Mouse (Mus musculus) embryo, embryonic 11 days (tissue): Measurements from ENCODE around the gene Tfrc.

Experiments
- DNase-seq: peaks from one replicate; pipeline ENCODE4 v3.0.0-alpha.2; 2015

Tfrc gene

DNA sequence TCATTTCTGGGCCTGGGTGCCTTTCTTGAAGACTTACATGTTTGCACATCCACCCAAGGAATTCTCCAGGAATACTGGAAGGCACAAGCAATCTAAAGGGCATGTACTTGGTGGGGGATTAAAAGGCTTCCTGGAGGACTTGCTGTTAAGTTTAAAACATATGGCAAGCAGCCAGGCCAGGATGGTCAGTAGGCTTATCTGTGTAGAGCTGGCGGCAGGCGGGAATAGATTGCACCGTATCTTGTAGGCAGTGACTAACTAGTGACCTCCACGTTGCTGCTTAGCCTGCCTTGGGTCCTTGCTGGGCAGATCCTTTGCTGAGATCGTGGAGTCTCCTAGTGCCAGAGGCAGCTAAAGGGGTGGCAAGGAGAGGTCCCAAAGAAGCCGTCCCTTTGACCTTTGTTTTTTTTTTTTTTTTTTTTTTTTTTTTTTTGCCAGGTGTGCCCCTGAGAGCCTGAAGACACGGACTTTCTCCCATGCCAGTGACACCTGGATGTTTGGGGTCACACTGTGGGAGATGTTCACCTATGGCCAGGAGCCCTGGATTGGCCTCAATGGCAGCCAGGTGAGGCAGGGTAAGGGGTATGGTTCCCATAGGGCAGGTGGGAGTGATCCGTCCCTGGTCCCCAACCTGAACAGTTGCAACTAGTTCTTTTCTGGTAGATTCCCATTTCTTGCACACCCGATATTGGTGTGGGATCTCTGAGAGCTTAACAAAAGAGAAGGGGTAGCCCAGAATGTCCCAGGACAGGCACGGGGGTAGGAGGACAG is 61.8 kb downstream of the Tfrc start:
- DNase-seq: no peak

DNA sequence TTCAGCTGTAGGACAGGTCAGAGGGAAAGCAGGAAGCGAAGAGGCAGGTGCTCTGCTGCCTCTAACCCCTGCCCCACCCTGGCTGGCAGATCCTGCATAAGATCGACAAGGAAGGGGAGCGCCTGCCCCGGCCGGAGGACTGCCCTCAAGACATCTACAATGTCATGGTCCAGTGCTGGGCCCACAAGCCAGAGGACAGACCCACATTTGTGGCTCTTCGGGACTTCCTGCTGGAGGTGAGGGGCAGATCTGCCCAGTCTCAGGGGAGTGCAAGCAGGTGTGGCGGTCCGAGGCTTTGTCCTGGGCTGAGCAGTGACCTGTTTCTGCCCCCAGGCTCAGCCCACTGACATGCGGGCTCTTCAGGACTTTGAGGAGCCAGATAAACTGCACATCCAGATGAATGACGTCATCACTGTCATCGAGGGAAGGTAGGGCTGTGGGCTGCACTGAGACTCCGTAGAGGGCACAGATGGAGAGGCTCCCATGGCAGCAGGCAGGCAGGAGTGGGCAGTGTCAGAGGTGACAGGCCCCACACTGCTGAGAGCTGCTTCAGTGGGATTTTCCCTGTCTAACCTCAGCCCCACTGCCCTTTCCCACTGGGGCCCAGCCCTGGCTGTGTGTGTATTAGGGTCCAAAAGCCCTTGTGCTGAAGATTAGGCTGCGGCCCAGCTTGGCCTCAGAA is 62.6 kb downstream of the Tfrc start:
- no peak for DNase-seq

DNA sequence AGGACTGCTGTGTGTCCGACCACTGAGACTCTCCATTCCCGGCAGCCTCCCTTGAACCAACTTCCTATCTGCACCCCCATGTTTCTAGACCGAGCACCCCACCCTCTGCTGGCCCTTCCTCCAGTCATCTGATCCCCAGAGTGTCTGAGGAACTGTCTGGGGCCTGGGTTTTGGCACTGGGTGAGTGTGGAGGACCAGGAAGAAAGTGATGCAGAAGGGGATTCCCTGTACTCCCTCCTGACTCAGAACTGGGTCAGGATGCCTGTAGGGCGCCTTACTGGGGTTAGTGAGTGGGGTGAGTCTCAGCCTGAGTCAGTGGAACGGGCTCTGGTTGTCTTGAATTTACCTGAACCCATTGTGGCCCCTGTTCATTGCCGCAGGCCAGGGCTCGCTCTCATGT is 63.5 kb downstream of the Tfrc start:
- DNase-seq: no peak

DNA sequence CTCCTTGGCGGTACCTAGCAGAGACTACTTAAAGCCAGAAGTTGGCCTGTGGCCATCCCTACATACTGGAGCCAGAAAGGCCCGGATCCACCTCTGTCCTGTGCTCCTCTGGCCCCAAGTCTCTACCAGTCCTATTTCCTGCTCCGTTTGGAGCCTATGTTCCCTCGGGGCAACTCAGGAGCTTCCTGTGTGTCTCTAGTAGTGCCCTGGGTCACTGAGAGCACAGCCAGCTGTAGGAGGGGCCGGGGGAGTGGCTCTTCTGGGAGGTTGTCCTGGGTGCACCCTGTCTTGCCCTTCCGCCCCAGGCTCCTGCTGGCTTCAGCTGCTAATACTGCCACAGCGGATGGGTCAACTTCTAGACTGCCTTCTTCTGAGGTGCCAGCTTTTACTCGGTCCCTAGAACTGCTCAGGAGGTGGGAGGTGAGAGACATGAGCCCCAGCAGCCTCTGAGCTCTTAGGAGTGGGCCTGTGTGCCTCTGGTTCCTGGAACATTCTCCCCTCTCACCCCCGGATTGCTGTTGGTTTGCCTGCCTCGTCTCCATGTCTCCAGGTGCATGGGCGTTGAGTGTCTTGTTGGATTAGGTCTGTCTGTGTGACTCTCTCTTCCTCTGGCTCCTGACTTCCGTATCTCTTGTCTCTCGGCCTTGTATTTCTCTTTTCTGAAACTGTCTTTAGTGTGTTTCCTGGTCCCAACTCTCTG is 64.3 kb downstream of the Tfrc start:
- DNase-seq: no peak

DNA sequence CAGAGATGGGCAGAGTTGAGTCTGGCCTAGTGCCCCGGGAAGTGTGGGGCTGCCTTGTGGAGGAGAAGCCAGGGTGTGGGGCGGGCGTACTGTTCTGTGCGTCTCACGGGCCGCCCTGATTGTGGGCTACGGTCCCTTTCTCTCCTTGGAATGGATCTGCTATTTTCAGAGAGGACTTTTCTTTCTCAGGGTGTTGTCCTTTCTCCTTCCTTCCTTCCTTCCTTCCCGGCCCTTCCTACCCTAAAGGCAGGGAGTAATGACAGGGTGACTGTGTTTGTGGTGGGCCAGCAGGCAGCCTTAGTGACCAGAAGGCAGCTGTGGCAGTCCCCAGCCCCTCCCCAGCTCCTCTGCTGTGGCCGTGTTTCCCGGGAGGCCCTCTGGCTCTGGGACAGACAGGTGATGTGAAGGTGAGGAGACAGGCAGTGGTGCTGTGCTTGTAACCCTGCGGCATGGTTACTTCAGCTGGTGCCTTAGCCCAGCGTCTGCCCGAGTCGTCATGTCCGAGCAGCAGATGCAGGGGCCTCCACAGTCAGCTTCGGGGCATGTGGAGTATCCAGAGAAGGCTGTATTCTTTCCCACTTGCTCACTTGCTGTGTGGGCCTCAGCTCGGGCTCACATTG is 65.5 kb downstream of the Tfrc start:
- no peak for DNase-seq

DNA sequence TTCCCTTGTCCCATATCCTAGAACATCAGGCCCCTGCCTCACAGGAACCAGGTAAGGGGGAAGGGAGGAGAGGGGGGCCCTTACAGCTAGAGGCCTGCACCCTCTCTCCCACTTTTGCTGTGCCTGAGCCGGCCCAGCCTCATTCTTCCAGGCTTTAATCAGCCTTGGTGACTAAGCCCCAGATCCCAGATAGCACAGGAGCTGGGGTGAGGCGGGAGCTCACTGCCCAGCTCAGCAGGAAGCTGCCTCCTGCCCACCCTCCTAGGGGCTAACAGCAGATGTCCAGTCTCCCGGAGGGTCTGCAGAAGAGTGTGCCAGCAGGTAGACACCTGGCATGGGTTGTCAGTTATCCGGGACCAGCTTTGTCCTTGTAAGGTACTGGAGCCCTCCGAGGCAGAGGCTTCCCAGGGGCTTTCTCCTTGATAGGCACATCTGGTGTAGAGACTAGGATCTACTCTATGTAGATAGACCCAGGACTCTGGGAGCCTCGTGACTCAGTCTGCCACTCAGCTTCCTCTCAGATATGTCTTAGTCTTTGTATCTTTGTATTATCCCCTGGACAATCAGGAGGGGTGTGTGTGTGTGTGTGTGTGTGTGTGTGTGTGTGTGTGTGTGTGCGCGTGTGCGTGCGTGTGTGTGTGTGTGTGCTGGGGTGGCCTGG is 68.5 kb downstream of the Tfrc start:
- no peak for DNase-seq

DNA sequence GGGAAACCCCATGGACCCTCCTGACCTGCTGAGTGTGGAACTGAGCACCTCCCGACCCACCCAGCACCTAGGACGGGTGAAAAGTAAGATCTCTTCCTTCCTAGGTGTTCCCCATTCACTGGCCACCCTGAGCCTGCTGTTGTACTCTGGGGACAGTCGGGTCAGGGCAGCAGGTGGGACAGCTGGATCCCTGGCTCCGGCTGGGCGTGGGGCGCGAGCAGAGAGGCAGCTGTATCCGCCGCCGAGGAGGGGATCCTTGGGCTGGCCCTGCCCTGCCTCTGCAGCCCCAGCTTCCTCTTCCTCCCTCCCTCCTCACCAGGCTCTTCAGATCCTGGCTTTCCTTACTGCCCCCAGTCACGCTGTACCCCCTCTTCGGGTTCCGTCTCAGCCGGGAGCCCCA is 69.2 kb downstream of the Tfrc start:
- DNase-seq: no peak

DNA sequence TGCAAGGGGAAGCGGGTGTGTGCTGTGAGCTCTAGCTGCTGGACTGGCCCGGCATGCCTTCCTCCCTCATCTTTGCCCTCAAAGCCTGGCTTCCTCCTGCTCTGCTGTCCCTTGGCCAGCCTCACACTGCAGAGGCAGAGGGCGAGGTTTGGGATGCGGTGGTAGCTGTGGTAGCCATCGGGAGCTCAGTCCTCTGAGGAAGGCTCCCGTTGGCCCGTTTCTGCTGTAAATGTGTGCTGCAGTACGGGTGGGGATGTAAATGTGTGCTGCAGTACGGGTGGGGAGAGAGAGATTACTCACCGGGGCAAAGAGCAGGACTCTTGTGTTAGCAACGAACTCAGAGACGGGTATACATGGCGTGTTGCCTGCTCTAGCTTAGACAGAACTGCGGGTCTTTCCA is 70.1 kb downstream of the Tfrc start:
- DNase-seq: no peak

DNA sequence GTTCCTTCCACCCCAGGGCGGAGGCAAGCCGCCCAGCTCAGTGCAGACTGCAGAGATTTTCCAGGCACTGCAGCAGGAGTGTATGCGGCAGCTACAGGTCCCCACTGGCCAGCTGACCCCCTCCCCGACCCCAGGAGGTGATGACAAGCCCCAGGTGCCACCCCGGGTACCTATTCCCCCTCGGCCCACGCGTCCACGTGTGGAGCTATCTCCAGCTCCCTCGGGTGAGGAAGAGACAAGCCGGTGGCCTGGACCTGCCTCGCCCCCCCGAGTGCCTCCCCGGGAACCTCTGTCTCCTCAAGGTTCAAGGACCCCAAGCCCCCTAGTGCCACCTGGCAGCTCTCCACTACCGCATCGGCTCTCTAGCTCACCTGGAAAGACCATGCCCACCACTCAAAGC is 71.3 kb downstream of the Tfrc start:
- DNase-seq: no peak

DNA sequence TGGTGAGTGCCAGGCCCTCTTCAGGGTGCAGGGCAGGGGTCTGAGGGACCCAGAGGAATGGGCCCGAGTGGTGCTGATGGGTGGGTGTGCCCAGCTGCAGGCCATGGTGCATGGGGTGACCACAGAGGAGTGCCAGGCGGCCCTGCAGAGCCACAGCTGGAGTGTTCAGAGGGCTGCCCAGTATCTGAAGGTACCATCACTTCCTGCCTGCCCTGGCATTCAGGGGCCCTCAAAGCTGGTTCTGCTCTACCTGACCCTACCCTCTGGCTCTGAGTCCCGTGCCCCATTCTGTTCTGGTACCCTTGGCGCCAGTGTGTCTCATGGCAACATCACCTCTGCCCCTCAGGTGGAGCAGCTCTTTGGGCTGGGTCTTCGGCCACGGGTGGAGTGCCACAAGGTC is 72.1 kb downstream of the Tfrc start:
- no peak for DNase-seq

DNA sequence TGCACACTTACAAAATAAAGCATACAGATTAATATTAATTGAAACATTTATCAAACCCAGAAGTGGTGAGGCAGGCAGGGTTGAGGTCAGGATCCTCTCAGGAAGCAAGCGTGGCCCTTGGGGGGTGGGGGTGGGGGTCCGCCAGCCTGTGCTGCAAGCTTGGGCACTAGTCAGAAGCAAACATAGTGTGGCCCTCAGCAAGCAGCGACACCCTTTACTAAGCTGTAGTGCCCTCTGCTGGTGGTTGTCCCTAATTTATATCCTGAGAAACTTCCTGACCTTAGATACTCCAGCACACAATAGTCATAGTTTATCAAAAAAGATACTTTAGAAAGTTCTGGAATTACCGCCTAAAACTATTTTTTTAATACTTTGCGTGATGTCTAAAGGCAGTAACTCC is 73.5 kb downstream of the Tfrc start:
- DNase-seq: peak; percentile 89
